Mouse (Mus musculus): ENCODE data around the gene Dhx32. TPM values are rescaled to one million over a fixed set of nuclear protein-coding genes. Genes with fewer than 3 reads are reported as not detected.

The Dhx32 gene
- 8.3 TPM for polyA plus RNA-seq (2014; fragmentation: Illumina TruSeq; extraction: RNeasy Lipid Tissue Mini Kit (QIAGEN cat#74804); ENCODE audit: low read depth, low replicate concordance)

GRCm38 (mm10) chr7:133782717-133783435 is at the start of gene Dhx32:
Gene Dhx32 (minus strand): TSS chr7:133782726.

GRCm38 (mm10) chr7:133776626-133776996 is 5.9 kb downstream of the Dhx32 start, which contains the start of gene Fank1:
Gene Fank1 (plus strand): TSS chr7:133776861.

GRCm38 (mm10) chr7:133679961-133680360 is 102.6 kb downstream of the Dhx32 start, which contains the start of gene Mmp21:
Gene Mmp21 (minus strand): TSS chr7:133680061.

Other genes starting within 250 kb of the Dhx32 start
- gene Tex36, start 180.6 kb downstream of the Dhx32 start, polyA plus RNA-seq (2014; fragmentation: Illumina TruSeq; extraction: RNeasy Lipid Tissue Mini Kit (QIAGEN cat#74804); ENCODE audit: low read depth, low replicate concordance) = not detected
- 25.9 TPM for gene Edrf1, start 145.2 kb downstream of the Dhx32 start, polyA plus RNA-seq (2014; fragmentation: Illumina TruSeq; extraction: RNeasy Lipid Tissue Mini Kit (QIAGEN cat#74804); ENCODE audit: low read depth, low replicate concordance)
- not detected for gene Mmp21, start 102.7 kb downstream of the Dhx32 start, polyA plus RNA-seq (2014; fragmentation: Illumina TruSeq; extraction: RNeasy Lipid Tissue Mini Kit (QIAGEN cat#74804); ENCODE audit: low read depth, low replicate concordance)
- gene Bccip, start 73.4 kb downstream of the Dhx32 start, polyA plus RNA-seq (2014; fragmentation: Illumina TruSeq; extraction: RNeasy Lipid Tissue Mini Kit (QIAGEN cat#74804); ENCODE audit: low read depth, low replicate concordance) = 117 TPM
- gene Uros, start 72.7 kb downstream of the Dhx32 start, polyA plus RNA-seq (2014; fragmentation: Illumina TruSeq; extraction: RNeasy Lipid Tissue Mini Kit (QIAGEN cat#74804); ENCODE audit: low read depth, low replicate concordance) = 28.0 TPM
- gene Fank1, start 5.9 kb downstream of the Dhx32 start, polyA plus RNA-seq (2014; fragmentation: Illumina TruSeq; extraction: RNeasy Lipid Tissue Mini Kit (QIAGEN cat#74804); ENCODE audit: low read depth, low replicate concordance) = not detected

Measured in kidney, adult 10 weeks (tissue).